Mouse (Mus musculus) ES-E14 (cell line): Measurements from ENCODE around the gene Tacc3. TPM values are rescaled to one million over a fixed set of nuclear protein-coding genes. Genes with fewer than 3 reads are reported as not detected.

Source experiments
- DNase-seq: peaks from one replicate; pipeline ENCODE4 v3.0.0-alpha.2; 2013; ENCODE audit warnings: low read depth, low spot score
- H3K27ac ChIP-seq: 2 replicates; pipeline ENCODE4 v1.5.1; 2012; ENCODE audit warnings: low read depth, mild to moderate bottlenecking, low read length, moderate library complexity, mixed read lengths; ENCODE audit not compliant: poor library complexity, insufficient read depth, severe bottlenecking
- H3K36me3 ChIP-seq: 2 replicates; pipeline ENCODE4 v1.6.1; 2012; ENCODE audit warnings: mild to moderate bottlenecking, low read length, moderate library complexity, mixed read lengths; ENCODE audit not compliant: control insufficient read depth, poor library complexity, insufficient read depth, severe bottlenecking
- H3K4me1 ChIP-seq, 2 experiments: fragments of 150-350 bp in 1 of 2; sonication (generic) in 1 of 2; 2 replicates each; pipeline ENCODE4 v1.6.1; 2012; ENCODE audit warnings: low read length in 2 of 2, mild to moderate bottlenecking in 1 of 2, mixed read lengths in 1 of 2; ENCODE audit not compliant: control insufficient read depth in 2 of 2, insufficient read depth in 2 of 2, poor library complexity in 1 of 2
- H3K4me3 ChIP-seq, 2 experiments: fragments of 150-350 bp in 1 of 2; sonication (generic) in 1 of 2; 2 replicates each; pipeline ENCODE4 v1.5.1; 2012; ENCODE audit warnings: low read length in 2 of 2, low read depth in 1 of 2, mild to moderate bottlenecking in 1 of 2, mixed read lengths in 1 of 2; ENCODE audit not compliant: insufficient read depth in 1 of 2, poor library complexity in 1 of 2, severe bottlenecking in 1 of 2
- H3K9ac ChIP-seq: 2 replicates; pipeline ENCODE4 v1.6.1; 2012; ENCODE audit warnings: low read depth, mild to moderate bottlenecking, low read length, mixed read lengths; ENCODE audit not compliant: poor library complexity, insufficient read depth, severe bottlenecking
- H3K9me3 ChIP-seq: fragments of 150-350 bp; sonication (generic); 2 replicates; pipeline ENCODE4 v1.6.1; 2012; ENCODE audit warnings: low read depth, mild to moderate bottlenecking, low read length; ENCODE audit not compliant: control insufficient read depth, insufficient read depth
- CHD2 ChIP-seq: IDR thresholded peaks from 2 replicates; pipeline ENCODE4 v1.6.1; 2014; ENCODE audit warnings: mild to moderate bottlenecking, low read depth, low read length, inconsistent platforms
- HCFC1 ChIP-seq: IDR thresholded peaks from 2 replicates; pipeline ENCODE4 v1.6.1; 2012; ENCODE audit warnings: low read length, inconsistent platforms, borderline replicate concordance; ENCODE audit not compliant: insufficient read depth
- MAFK ChIP-seq: IDR thresholded peaks from 2 replicates; pipeline ENCODE4 v1.6.1; 2014; ENCODE audit warnings: mild to moderate bottlenecking, low read depth, low read length, inconsistent platforms; ENCODE audit not compliant: insufficient read depth
- ZC3H11A ChIP-seq: IDR thresholded peaks from 2 replicates; pipeline ENCODE4 v1.6.1; 2012; ENCODE audit warnings: low read depth, mild to moderate bottlenecking, inconsistent platforms, low read length, borderline replicate concordance
- ZNF384 ChIP-seq: IDR thresholded peaks from 2 replicates; pipeline ENCODE4 v1.6.1; 2012; ENCODE audit warnings: low read depth, low read length, inconsistent platforms
- in situ Hi-C, 2 experiments: fragments of 600-800 bp; cut with MboI; formaldehyde crosslinking; loops; one replicate each; pipeline ENCODE4 v1.15.1; 2025; ENCODE audit warnings: low sequenced_read_pairs in 2 of 2, inconsistent platforms in 1 of 2; ENCODE audit not compliant: unreplicated experiment in 2 of 2
- total RNA-seq: library from RNA; depleted of rRNA; stranded (reverse); fragments of 300-350 nt; gene quantifications from 2 replicates; pipeline ENCODE4 v1.2.3, GENCODE M21; 2012

Gene Tacc3
- total RNA-seq, 1 experiment: 132 TPM

DNA sequence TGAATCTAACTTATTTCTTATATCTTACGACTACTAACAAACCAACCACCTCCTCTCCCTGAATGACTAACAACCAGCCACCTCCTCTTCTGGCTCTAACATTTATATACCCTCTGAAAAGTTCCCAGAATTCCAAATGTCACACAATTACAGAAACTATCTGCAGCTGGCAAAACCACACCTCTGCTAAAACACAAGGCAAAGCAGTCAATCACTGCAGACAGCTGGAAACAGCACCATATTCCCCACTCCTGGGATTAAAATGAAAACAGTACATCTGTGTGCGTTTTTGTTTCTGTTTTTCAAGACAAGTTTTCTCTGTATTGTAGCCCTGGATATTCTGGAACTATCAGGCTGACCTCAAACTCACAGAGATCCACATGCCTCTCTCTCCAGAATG, 35.3 kb upstream of the Tacc3 start:
- Histone ChIP-seq H3K36me3 (0 out of 2 replicates have a peak, but pooled peaks cover 4% of the 10 kb centered on the region), H3K9ac (no peak overlapping the region), H3K27ac (no peak overlapping the region), H3K4me3 (no peak overlapping the region), H3K9me3 (no peaks in the 10 kb centered on the region), H3K4me1 (no peaks in the 10 kb centered on the region)
- in situ Hi-C loops: no loop called here
- TF ChIP-seq MAFK (no peak), ZC3H11A (no peak), CHD2 (no peak), ZNF384 (no peak), HCFC1 (no peak)
- DNase-seq: no peak

DNA sequence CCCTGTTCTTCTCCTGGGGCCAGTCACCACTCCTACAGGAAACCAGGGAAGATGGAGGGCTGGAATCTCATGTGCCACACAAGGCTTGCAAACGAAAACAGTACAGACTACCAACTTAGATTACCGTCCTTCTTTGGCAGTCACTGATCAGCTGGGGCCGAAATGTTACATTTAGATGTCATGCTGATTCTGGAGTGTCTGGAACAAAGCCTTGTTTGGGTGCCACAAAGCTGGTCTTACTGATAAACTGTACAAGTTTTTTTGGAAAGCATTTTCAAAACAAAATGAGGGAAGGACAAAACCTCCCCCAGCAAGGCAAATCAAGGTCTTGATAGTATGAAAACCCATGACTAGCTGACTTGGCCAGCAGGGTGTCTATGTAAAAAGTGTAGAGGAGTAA, 34.2 kb upstream of the Tacc3 start:
- TF ChIP-seq HCFC1 (no peak), CHD2 (no peak), ZC3H11A (no peak), ZNF384 (no peak), MAFK (no peak)
- Histone ChIP-seq H3K9ac (no peak overlapping the region), H3K27ac (no peak overlapping the region), H3K9me3 (no peaks in the 10 kb centered on the region), H3K4me1 (peaks cover 0 to 5% of the 10 kb centered on the region in 2 experiments; a peak in 2 of 4 replicates), H3K4me3 (no peak overlapping the region), H3K36me3 (0 out of 2 replicates have a peak, but pooled peaks cover 4% of the 10 kb centered on the region)
- DNase-seq: no peak
- in situ Hi-C loops: no loop called here

DNA sequence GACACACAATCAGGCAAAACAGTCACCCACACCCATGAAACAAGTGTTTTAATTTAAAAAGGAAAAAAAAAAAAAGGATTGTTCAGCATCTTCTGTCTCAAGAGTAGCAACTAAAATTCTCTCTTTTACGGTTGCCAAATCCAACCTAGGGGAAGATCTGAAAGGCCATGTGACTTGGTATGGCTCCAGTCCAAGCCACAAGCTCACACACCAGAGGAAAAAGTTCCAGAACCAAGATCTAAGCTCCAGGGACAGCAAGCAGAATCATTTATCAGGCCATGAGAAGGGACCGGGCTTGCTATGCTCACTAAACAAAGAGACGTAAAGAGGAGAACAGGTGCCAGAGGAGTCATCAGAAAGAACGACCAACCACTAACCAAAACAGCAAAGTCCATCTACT, 30.0 kb upstream of the Tacc3 start:
- TF ChIP-seq ZC3H11A (no peak), CHD2 (no peak), ZNF384 (no peak), HCFC1 (no peak), MAFK (no peak)
- Histone ChIP-seq H3K9ac (no peak overlapping the region), H3K4me1 (peaks cover 2 to 5% of the 10 kb centered on the region in 2 experiments; a peak in 3 of 4 replicates), H3K36me3 (0 out of 2 replicates have a peak, but pooled peaks cover 4% of the 10 kb centered on the region), H3K27ac (no peak overlapping the region), H3K4me3 (peak overlapping the region; percentile 22 to 92; a peak in 3 of 4 replicates), H3K9me3 (no peaks in the 10 kb centered on the region)
- in situ Hi-C loops: no loop called here
- DNase-seq: no peak

DNA sequence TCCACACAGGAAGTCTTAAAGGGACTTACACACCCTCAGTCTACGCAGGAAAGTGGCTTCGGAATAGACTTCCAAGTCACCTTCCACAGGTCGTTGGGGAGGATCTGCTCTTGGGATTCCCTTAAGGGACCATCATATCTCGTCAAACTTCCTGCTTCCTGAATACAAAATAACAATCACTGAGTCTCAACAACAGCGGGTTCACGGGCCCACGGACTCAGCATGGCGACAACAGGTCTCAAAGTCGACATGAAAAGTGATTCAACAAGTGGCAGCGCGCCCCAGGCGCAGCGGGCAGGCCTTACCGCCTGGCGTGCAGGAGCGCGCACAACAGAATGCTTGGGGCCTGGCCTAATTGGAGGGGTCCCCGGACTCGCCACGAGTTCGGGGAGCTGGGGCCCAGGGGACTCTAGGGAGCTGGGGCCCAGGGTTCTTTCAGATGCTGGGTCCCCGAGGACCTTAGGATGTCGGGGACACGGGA, 29.1 kb upstream of the Tacc3 start:
- no peaks in the 10 kb centered on the region for H3K9me3 ChIP-seq
- peak; percentile 36 for DNase-seq
- H3K27ac ChIP-seq: peak overlapping the region; percentile 51
- H3K4me3 ChIP-seq: peak overlapping the region; percentile 89 to 92
- peaks cover 2 to 5% of the 10 kb centered on the region in 2 experiments; a peak in 3 of 4 replicates for H3K4me1 ChIP-seq
- in situ Hi-C loops: no loop called here
- peak overlapping the region; percentile 91 for H3K9ac ChIP-seq
- H3K36me3 ChIP-seq: no peaks in the 10 kb centered on the region
- TF ChIP-seq MAFK (no peak), HCFC1 (no peak), ZC3H11A (no peak), ZNF384 (no peak), CHD2 (no peak)
